Mouse (Mus musculus): ENCODE measurements at regions not wholly inside any gene's neighbourhood (a gene's known extent, or its start where the extent isn't known, plus 50 kb on each side); places are given as distances from the start of the nearest gene placed in this dataset.

DNA sequence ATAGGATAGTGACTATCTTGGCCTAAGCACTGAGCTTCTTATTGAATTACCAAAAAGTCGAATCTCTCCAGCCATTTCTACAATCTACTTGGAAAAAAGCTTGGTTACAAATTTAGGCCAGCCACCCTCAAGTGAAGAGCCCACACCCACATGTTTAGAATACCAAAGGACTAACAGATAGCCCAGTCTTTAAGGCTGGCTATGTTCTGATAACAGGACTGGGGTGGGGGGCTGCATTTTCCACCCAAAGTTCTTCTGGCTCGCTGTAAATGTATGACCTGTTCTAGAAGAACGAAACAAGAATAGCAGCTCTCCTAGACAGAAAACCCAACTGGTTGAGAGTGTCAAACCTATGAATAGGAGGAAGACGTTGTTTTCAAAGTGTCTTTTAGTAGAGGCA, 130.6 kb upstream of the Cited2 start:
- DNase-seq (ENCODE audit: low read depth), result no peak

DNA sequence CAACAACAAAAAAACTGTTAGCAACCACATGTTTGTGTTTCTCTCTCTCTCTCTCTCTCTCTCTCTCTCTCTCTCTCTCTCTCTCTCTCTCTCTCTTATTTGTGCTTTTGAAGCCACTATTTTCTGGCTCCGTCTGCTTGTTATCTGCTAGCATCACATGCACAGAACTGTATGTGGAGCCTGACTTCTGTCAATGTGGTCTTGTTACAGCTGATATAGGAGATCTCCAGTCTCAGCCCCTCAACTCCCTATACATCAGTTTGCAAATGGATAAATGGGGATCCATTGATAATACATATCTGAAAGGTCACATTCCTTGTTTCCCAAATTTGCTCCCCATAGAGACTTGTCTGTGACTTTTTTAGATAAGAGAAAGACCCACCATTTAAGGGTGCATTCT, 126.9 kb upstream of the Cited2 start:
- no peak for DNase-seq (ENCODE audit: low read depth)

DNA sequence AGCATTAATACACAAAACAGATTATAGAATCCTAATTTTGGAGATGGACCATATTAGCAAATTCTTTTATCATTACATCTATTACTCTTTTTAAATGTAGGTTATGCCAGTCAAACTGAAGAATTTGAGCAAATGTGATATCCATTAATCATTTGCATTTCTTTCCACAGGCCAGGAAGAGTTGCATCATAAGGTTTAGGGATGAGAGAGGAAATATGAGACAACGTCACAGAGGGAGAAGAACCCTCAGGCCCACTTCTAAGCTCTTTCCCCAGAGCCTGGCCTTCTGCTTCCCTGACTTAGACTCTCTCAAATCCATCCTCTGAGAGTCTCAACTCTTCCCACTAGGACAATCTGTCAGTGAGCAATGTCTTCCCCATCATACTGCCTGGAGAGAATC, 126.3 kb upstream of the Cited2 start:
- DNase-seq (ENCODE audit: low read depth), result no peak

DNA sequence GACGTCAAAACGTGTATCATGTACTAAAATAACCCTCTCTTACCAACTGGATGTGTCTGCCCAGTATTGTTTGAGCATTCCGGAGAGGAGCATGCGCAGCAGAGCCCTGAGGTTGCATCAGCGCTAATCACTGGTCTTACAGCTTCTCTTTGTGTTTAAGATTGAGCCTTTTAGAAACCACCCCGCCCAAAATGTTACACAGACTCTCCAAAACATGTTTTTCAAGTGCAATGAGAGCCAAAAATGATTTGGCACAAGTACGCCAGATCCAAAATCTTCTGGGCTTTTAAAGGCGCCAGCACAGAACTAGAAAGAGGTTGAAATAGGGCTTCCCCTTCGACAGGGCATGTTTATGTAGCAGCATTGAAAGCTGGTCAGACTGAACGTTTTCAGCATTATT, 123.8 kb upstream of the Cited2 start:
- DNase-seq (ENCODE audit: low read depth), result no peak

- no peak for DNase-seq (ENCODE audit: low read depth)
Observed at GRCm38 (mm10) chr10:17599831-17600761, 122.9 kb upstream of the Cited2 start.

GRCm38 (mm10) chr10:17600762-17601108, 122.3 kb upstream of the Cited2 start:
- DNase-seq (ENCODE audit: low read depth), result peak; percentile 63

GRCm38 (mm10) chr10:17602446-17602845, 120.6 kb upstream of the Cited2 start:
- no peak for DNase-seq (ENCODE audit: low read depth)

DNA sequence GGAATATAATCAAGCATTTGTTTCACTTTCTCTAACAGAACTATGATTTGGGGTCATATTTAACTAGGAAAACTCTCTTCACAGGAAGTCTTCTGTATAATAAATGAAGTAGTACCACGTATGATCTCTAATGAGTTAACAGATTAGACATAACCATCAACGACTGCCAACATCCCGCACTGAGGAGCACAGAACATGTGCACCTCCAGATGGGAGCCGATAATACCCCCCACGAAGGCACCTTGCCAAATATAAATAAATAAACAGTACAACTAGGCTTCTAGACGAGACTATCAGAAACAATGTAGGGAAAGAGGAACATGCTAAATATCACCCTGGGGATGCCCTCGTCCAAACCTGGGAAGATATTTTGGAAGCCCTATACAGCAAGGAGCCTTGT, 114.8 kb upstream of the Cited2 start:
- DNase-seq (ENCODE audit: low read depth), result no peak

DNA sequence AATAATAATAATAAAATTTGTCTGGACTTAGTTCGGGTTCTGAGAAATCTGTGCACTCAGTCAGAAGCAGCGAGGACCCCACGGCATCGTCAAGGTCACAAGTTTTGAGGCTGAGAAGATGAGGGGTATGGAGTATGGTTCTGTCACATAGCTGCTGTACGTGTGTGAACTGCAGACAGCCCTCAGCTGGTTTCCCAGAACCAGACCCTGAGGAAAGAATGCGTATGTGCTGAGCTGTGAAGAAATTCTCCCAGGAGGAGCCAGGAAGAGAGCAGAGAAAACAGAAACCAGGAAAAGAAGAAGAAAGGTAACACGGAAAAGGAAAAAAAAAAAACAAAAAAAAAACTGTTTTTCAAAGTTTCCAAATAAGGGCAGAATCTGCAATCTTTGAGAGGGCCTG, 112.4 kb upstream of the Cited2 start:
- DNase-seq (ENCODE audit: low read depth), result no peak

DNA sequence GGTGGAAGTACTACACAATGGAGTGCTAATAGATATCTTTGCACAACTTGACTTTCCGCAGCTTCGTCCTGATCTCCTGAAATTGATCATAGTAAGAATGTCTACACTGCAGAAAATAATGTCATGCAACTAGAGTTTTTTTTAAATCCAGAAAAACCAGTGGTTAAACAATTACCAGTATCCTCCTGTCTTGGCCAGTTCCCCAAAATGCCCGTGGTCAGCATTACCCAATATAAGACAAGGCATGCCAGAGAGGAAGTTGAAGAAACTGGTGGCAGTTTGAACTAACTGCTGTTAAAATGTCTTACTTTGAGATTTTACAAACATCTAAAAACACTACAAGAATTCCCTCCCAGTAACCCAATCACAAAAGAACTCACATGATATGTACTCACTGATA, 109.7 kb upstream of the Cited2 start:
- DNase-seq (ENCODE audit: low read depth), result no peak

- no peak for DNase-seq (ENCODE audit: low read depth)
Observed at GRCm38 (mm10) chr10:17618024-17618423, 105.0 kb upstream of the Cited2 start.

DNA sequence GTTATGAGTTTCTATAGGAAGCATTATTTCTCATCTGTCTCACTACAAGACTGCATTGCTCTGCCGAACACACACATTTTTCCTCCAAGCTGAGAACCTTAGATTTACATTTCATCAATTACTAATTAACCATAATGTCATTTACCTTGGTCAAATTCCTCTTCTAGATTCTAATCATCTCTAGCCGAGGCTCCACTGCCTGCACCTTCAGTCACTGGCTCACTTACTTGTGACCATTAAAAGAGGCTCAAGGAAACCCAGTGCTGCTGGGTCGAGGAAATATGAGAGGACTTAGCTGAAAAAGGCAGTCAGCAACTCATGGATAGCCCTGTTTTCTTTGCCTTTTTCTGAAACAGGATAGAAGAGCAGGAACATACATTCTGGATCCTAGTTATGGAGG, 103.4 kb upstream of the Cited2 start:
- no peak for DNase-seq (ENCODE audit: low read depth)

DNA sequence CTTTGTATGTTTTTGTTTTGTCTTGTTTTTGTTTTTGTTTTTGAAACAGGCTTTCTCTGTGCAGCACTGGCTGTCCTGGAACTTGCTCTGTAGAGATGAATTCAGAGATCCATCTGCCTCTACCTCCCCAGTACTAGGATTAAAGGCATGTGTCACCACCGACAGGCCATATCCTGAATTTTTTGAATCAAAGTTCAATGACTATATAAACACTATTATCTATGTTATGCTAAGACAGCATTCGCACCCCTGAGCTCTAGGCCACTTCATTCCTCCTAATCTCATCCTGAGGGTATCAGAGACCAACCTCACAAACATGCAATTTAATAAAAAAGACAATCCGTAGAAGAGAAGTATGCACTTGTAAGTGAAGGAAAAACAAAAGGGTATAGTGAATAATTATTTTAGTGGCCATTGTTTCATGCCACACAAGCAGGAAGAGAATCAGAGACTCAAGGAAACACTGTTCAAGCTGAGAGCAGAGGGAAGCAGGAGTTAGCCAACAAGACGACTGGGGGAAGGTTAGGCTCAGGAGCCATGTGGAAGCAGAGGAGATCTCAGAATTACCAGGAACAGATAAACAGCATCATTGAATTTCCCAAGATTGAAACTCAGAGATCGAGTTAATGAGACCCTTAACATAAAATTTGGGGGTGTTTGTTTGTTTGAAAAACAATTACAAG, 101.2 kb upstream of the Cited2 start:
- no peak for DNase-seq (ENCODE audit: low read depth)

DNA sequence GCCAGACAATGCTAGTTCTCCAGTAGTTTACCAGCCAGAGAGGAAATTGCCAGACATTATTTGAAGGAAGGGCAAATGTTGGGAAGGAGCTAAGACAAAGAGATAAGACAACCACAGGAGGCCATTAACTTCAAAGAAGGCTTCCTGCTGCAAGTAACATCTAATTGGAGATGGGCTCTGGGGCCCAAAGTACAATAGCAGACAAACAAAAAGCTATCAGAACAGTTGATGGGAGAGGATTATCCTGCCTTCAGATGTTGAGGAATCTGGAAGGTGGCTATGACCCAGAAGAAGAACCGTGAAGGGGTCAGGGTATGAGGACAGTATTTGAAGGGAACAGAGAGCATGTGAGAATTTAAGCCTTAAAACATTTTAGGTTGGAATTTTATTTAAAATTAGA, 100.2 kb upstream of the Cited2 start:
- no peak for DNase-seq (ENCODE audit: low read depth)

DNA sequence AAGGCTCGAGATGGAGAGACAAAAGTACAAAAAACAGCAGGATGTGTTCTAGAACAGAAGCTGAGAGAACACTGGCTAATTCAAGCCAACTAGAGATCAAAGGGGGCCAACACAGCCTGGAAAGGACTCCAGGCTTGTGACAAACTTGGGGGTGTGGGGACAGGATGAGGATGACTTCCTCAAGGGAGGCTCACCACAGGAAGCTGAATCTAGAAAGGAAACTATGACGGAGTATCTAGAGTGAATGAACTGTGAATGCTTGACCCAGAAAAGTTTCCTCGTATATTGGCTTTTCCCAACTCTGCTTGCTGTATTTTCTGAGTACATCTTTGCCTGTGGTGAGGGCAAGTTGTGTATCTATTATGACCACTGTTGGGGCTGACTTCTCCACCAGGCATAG, 93.3 kb upstream of the Cited2 start:
- DNase-seq (ENCODE audit: low read depth), result no peak

- DNase-seq (ENCODE audit: low read depth), result no peak
Observed at GRCm38 (mm10) chr10:17630861-17631581, 92.0 kb upstream of the Cited2 start.

DNA sequence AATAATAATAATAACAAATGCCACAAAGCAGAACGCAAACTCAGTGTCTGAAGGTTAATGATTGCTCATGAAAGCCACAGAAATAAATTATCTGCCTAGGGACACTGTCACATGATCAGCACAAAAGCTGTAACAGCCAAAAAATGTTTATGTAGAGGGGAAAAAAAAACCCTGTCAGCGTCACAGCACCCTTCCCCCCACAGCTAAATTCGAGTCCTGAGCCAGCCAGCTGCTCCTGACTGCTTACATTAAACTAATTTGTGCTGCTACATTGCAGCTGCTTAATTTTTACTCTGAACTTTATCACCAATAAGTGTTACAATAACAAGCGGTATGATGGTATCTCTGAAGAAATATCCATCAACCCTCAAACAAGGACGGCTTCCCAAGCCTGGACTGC, 91.2 kb upstream of the Cited2 start:
- DNase-seq (ENCODE audit: low read depth), result no peak

DNA sequence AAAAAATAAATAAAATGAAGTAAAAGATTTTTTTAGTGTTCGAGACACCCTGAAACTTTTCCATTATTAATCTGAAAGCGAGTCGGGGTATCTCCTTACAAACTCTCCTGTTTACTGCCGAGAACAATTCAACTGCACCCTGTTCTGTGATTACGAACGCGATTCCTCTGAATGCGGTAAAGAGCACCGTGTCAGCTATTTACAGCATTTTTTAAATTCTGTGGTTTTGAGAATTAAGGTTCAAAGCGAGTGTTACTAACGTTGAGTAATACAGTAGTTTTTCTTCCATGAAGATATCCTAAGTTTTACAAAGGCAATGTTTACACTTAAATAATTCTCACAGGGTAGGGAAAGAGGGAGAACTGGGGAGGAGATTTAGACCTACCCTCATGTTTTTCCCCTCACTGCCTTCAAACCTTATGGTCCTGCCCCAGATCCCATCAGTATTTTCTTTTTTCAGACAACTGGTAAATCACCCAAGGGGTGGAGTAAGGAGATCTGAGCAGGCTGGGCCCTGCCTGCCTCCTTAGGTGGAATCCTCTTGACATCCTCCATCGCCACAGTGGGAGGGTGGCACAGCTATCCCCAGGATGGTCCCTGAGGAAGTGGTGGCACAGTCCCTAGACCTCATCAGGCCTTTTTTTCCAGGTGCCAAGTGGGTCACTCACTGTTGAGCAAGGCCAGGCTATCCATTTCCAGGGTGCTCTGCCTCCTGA, 89.9 kb upstream of the Cited2 start:
- DNase-seq (ENCODE audit: low read depth), result no peak

- peak; percentile 13 for DNase-seq (ENCODE audit: low read depth)
Observed at GRCm38 (mm10) chr10:17645363-17645762, 77.7 kb upstream of the Cited2 start.

DNA sequence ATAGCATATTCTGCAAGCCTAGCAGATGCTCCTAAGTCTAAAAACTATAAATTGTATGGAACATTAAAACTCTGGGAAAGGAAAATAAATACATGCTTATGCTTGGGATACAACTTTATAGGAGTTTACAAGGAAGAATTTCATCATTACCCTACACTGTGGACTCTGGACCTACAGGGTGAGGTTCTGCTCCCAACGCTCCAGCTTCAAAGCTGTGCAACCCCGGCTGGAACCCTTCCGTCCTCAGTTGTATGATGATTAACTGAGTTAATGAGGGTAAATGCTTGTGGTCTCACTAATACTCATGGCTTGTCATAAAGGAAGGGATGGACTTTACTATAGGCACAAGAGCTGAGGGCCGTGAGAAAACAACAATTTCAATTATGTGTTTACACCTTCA, 76.6 kb upstream of the Cited2 start:
- no peak for DNase-seq (ENCODE audit: low read depth)

DNA sequence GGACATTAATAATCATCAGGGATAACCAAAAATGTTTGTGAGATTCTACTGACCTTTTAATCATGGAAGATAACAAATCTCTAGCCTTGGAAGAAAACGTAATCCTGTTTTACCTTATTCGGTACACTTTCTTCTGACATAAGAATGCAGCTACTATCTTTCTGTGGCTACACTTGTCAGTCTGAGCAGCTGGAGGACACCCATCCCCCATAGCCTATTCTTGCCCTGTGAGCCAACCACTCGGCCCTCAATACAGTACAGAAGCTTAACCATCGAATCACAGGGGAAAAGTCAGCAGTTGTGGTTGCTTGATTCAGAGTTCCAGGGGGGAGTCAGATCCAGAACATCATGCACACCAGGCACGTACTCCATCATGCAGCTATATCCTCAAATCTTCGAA, 74.9 kb upstream of the Cited2 start:
- DNase-seq (ENCODE audit: low read depth), result no peak

- DNase-seq (ENCODE audit: low read depth), result no peak
Observed at GRCm38 (mm10) chr10:17650997-17651750, 71.8 kb upstream of the Cited2 start.
